Mouse (Mus musculus) olfactory bulb, adult 2 months (tissue): Measurements from ENCODE around the gene Unc45a.

Experiments
- CTCF ChIP-seq: fragments of 200-500 bp; IDR thresholded peaks from 2 replicates; pipeline ENCODE4 v1.5.1; 2012; ENCODE audit warnings: low read depth, mild to moderate bottlenecking, low read length, moderate library complexity; ENCODE audit not compliant: insufficient read depth
- POLR2A ChIP-seq: fragments of 200-500 bp; IDR thresholded peaks from 2 replicates; pipeline ENCODE4 v1.6.1; 2012; ENCODE audit warnings: mild to moderate bottlenecking, low read depth, low read length, moderate library complexity; ENCODE audit not compliant: insufficient read depth

DNA sequence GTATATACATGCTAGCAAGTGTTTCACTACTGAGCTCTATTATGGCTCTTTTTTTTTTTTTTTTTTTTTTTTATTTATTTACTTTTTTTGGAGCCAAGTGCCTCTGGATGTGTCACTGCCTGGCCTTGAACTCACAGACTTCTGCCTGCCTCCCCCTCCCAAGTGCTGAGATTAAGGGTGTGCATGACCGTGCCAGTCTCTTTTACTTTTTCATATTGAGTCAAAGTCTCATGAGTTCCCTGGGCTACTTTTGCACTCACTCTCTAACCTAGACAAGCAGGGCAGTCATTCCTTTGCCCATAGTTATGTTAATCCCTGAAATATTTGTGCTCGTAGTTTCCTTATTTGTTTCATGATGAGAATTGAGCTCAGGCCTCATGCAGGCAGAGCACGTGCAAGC is 59.2 kb downstream of the Unc45a start:
- TF ChIP-seq POLR2A (no peak), CTCF (no peak)
